Mouse (Mus musculus) common myeloid progenitor, adult 5-6 weeks (primary cell): ENCODE results near the gene C2. TPM values are rescaled to one million over a fixed set of nuclear protein-coding genes. Genes with fewer than 3 reads are reported as not detected.

ENCODE experiments used
- ATAC-seq: replicated peaks from 2 replicates; pipeline ENCODE4 v1.8.0; 2016; ENCODE audit warnings: low read depth, mild to moderate bottlenecking, moderate TSS enrichment, inconsistent platforms; ENCODE audit not compliant: poor library complexity, severe bottlenecking
- total RNA-seq: library from RNA; stranded (forward); fragments of 200-1000, 187-1606 nt; gene quantifications from 2 replicates; pipeline ENCODE4 v1.2.3, GENCODE M21; 2017

The C2 gene
- total RNA-seq, 1 experiment from 2014 or later = 2.8 TPM

DNA sequence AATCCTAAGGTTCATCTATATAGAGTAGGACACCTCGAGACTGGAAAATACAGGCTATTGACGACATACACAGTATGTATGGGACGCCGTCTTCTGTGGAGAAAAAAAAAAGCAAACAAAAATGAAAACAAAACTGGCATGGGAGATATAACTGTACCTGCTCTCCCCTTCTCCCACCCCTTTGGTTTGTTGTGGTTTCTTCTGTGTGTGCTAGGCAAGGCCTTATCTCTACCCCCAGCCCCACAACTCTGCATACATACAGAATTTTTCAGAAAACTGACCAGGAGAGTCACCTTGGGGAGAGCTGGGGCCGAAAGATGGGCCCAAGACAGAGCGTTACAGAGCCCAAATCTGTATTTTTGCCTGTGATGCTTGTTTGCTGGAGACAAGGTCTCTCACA is 13.4 kb downstream of the C2 start:
- no peak for ATAC-seq

DNA sequence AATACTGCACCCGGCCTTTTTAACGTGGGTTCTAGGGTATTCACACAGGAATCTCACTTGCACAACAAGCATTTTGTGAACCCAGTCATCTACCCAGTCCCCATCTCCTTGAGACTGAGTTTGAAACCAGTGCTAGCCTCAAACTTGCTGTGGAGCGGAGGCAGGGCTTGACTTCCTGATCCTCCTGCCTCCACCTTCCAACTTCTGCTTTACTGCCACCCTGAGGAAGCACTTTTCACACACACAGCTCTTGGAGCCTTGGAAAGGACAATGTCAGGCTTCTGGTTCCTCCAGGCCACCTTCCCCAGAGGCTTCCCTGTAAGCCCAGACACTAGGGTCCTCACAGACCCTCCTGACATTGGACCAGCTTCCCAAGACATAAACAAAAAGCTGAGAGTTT is 14.7 kb downstream of the C2 start:
- ATAC-seq = peak; percentile 61; the same call in 1 of the 2 replicates

DNA sequence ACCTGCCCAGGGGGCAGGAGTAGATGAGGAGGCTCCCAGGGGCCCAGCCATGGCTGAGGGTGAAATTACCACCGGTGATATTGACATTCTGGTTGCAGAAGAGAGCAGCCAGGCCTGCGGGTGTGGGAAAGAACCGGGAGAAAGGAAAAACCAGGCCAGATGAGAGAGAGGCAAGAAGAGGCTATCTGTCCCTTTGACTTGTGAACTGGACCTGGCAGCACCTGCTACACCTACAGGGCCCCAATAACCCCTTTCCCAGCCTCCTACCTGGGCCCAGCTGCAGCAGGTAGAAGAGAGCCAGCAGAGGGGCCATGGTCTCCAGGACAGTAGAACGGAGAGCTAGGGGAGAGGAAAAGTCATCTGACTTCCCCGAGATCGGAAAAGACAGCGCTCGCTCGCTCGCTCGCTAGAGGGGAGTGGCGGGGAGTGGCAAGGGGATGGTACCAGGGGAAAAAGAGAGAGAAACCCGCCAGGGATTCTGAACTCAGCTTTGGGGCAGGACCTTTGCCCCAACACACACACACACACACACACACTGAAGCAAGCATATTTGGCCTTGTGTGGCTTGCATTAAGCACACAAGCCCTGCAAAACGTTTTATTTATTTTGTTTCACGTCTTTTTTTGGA is 16.3 kb downstream of the C2 start, which contains the start of gene Gm20547:
Gene Gm20547, minus strand, starts transcription at position 360 of the 628 bp plus-strand sequence.
- no peak for ATAC-seq

DNA sequence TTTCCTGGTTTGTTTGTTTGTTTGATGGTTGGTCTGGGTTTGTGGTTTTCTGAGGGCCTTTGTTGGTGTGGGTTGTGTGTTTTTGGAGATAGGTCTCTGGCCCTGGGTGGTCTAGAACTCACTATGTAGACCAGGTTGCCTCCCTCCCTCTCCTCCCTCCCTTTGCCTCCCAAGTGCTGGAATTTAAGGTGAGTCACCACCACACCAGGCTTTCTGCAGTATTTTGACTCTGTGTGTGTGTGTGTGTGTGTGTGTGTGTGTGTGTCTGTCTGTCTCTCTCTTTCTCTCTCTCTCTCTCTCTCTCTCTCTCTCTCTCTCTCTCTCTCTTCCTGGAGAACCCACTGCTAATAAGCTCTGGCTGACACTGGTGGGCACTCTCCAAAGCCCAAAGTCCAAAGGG is 16.9 kb downstream of the C2 start:
- no peak for ATAC-seq

DNA sequence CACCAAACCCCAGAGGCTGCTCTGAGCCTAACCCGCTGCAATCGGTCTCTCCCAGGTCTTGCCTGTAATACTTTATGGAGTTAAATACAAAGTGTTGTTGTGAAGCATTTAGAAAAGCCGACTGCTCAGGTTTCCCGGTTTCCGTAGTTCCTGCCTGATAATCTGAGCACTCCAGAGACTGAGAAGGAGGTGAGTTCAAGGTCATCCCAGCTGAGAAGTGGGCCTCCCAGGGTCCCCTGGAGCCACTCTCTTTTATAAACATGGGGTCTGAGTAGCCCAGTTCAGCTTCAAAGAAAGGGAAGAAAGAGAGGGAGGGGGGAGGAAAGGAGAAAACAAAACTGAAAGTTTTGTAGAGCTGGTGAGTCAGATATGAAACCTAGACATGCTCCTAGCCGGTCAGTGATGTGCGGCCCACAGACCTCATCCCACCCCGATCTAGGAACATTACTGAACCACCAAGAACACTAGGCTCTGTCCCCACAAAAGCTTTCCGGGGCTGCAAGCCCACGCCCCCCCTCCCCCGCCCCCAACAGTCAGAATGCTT is 18.7 kb downstream of the C2 start, which contains the start of gene Zbtb12:
Gene Zbtb12, plus strand, starts transcription at position 148 of the 544 bp plus-strand sequence.
- peak; percentile 45; the same call in 1 of the 2 replicates for ATAC-seq

DNA sequence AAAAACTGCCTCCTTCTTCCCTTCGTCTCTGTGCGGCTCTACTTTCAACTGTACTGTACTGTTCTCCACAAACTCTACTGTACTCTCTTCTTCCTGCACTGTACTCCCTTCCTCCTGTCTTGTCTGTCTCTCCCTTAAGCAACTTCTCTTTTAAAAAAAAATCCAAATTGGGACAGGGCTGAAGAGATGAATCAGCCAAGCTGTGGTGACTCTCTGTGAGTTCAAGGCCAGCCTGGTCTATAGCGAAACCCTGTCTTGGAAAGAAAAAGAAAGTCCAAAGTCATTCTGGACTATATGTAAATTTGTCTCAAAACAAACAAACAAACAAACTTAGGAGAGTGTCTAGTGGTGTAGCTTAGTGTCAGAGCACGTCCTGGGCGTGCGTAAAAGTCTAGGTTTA is 23.7 kb downstream of the C2 start:
- no peak for ATAC-seq

DNA sequence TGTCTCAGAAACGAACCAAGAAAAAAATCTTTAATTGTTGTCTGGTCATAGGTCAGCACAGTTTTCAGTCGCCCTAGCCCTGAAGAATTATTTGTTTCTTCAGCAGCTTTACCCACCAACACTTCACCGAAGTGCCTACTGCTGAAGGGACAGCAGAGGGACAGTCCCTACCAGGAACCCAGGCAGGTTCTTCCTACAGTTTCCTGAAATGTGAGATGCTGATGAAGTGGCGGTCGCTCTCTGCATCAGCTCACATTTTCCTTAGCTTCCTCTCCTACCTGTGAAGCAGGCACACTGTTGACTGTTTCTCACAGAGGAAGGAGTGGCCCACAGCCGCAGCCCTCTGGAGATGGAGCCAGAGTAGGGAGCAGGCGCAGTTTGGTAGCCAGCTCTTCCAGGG is 32.1 kb downstream of the C2 start:
- ATAC-seq = no peak

DNA sequence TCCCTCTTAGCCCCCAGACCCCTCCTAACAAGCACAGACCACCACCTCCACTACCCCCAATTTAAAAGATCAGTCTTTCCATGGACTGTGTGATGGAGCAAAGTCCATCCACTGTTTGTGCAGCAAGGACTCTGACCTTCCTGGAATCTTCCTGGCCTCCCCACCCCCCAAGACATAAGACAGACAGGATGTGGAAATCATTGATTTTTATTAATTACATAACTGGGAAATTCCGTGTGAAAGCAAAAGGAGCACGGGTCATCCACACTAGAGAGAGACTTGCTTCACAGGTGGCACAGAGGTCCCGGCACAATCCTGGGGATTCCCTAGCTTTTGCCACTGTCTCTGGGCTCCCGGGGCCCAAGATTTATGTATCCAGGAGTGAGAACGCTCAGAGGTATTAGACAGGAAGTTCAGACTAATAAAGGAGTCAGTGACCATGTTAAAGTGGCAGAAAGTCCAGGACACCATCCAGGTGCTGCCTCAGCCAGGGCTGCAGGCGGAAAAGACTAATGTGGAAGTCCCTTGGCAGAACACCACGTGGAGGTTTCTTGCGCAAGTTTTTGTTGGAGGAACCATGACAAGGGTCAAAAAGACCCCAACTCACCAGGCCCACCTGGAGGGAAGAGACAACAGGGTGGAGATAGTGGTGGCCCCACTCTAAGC is 35.5 kb downstream of the C2 start, which contains the start of gene Cfb:
Gene Cfb, minus strand, starts transcription at position 103 of the 666 bp plus-strand sequence.
- no peak for ATAC-seq

DNA sequence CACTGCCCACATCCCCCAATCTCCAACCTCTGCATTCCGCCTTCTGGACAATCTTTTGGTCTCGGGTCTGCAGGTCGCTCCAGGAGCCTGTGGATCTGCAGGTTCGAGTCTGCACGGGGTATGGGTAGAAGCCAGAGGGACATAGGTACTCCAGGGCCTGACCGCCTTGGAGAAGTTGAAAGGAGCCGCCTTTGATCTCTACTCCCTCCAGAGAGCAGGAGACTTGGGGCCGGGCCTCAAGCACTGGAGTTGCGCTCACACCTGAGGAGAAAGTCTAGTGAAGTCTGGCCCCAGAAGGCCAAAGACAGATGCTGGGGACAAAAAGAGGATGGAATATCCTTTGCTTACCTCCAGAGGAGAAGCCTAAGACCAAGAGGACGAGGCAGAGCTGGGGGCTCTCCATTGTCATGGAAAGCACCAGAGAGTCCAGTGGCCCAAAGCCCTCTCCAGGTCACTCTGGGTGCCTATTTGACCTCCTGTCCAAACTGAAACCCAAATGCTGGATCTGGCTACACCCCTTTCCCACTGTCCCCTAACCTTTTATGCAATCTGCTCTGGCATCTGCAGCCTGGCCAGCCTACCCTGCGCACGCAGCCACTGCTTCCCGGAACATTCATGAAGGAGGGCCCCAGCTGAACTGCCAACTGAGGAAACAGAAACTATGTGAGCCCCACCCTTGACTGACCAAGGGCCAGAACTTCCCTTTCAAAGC is 36.2 kb downstream of the C2 start:
- ATAC-seq = no peak

DNA sequence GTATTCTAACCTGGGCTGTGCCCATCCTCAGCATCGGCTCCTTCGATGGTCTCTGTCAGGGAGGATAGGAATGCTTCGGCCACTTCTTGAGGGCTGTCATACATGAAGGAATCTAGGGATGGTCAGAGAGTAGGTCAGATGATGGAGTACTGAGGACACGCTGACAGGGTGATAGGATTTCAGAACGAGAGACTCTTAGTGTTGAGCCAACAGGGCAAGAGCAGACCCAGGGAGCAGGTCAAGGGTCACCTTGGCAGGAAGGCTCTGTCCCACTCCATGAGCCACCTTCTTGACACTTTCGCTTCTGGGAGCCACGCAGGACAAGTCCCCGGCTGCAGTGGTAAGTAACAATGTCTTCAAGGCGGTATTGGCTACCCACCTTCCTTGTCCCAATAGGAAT is 37.6 kb downstream of the C2 start:
- ATAC-seq = no peak

DNA sequence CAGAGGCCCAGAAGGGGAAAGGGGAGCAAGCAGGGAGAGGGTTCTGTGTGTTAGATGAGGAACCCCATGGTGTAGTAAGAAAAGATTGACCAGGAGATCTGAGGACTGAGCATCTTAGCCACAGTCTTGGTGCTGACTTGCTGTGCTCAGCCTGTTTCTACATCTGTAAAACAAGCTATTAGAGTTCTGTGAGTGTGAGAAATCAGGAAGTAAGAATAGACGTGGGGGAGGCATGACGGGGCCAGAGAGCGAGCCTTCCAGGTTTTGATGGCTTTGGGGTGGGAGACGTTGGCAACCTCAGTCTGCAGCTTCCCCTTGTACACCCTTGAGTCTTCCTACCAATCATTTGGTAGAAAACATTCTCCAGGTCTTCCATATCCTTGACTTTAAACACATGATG is 39.4 kb downstream of the C2 start:
- ATAC-seq = peak; percentile 42

DNA sequence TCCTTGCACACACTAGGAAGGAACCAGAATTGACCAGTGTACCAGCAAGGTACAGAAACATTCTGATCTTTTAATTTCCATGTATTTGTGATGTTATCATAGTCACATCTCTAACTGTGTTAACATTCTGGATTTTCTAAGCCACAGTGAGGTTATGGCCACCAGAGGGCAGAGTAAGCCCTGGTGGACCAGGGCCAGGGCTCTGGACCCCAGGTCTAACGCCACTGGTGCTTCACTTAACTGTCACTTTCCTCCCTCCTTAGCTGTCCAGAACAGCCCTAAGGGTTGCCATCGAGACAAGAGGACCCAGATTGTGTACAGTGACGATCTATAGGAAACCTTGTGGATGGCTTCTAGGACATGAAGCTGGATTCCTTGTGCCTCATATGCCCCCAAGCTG is 42.2 kb downstream of the C2 start:
- ATAC-seq = peak; percentile 47; the same call in 1 of the 2 replicates

DNA sequence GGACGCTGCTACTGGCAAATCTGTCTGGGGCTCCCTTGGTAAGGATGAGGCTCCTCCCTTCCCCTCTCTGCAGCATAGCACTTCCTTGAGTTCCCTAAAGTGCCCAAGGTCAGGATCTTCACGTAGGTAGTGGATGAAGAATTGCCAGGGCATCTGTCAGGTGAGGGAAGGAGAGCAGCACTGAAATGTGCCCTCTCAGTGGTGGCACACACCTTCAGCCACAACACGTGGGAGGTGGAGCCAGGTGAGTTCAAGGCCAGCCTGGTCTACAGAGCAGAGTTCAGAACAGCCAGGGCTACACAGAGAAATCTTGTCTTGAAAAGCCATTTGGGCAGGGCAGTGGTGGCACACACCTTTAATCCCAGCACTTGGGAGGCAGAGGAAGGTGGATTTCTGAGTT is 43.3 kb downstream of the C2 start:
- no peak for ATAC-seq

DNA sequence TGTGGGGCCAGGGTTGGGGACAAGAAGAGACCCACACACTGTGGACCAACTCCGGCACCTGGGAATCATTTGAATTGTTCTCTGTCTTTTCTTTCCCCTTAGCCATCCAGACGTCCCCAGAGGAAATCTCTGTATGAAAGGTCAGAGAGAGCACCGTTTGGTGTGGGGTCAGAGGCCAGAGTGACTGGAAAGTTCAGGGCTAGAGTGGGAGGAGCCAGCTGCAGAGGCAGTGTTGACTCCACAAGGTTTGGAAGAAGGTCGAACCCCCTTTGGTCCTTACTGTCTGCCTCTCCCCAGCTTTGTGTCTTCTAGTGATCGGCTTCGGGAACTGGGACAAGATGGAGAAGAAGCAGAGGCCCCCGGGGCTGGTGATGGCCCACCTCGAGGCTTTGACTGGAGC is 44.6 kb downstream of the C2 start:
- no peak for ATAC-seq

DNA sequence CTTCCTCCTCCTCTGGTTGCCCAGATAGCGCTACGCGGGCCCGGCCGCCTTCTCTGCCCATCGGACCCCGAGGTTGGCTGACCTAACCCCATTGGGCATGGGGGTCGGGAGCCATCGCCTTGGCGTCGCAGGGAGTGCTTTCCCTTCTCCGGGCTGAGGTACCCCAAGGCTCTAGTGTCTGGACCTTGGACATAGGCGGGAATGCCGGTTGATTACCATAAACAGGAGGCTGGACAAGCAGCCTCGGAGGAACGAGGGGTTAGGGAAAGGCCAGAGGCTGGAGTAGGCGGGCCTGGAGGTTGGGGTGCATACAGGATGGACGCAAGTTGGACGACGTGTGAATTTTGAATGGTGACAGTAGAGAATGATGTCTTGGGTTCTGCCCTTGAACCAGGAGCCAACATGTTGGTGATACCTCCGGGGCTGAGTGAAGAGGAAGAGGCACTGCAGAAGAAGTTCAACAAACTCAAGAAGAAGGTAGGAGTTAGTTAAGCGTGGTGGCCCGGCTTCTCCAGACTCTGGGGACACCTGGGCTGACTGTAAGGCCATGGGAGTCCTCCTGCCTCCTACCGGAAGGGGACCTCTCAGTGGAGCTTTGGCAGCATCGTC is 47.4 kb downstream of the C2 start:
- no peak for ATAC-seq

DNA sequence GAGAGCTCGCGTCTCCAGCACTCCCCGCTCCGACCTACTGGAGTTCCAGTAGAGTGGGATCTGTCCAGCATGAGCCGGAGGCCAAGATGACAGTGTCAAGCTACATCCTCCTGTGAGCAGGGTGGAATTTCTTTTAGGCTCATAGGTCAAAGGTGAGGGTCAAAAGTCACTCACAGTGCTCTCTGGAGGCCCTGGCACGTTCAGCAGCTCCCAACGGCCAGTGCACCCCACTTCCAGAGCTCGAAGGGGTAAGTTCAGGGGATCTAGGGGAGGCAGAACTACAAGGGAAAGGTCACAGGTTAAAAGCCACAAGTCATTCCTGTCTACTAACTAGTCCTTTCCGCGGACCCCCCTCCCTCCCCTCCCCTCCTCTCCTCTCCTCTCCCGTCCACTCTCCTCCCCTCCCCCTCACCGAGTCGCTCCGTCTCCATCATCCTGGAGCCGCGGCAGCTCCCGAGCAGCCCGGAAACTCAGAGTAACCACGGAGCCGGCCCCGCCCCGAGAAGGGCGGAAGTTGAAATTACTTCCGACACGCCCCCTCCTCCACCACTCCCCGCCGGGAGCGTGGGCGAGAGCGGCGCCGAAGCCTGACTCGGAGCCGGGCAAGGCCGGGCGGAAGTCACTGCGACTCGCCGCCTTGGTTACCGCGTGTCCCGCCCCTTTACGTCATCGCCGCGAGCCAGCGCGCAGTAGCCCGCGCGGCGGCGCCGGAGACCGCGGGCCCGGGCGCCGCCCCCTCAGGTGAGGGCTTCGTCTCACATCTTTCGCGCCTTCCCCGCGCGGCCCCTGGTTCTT is 48.1 kb downstream of the C2 start, which contains the start of the genes Skiv2l and Nelfe:
Gene Skiv2l, minus strand, starts transcription at position 489 of the 795 bp plus-strand sequence.
Gene Nelfe, plus strand, starts transcription at position 670 of the 795 bp plus-strand sequence.
- ATAC-seq = peak; percentile 93

DNA sequence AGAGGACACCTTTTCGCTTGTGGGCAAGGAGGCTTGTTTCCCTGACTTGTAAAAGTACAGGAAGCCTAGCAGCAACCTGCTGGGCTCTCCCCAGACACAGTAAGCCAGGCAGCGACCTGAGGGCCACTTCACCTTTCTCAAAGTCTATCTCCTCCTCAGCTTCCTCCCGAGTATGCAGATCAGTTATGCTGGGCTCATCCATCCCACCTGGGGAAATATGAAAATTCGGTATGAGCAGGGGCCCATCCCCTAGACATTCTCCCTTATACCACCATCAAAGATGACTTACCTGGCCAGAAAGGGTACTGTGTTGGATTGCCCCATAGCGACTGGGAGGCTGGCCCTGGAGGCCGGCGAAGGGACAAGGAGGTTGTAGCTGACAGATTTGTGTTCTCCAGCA is 50.5 kb downstream of the C2 start:
- no peak for ATAC-seq

DNA sequence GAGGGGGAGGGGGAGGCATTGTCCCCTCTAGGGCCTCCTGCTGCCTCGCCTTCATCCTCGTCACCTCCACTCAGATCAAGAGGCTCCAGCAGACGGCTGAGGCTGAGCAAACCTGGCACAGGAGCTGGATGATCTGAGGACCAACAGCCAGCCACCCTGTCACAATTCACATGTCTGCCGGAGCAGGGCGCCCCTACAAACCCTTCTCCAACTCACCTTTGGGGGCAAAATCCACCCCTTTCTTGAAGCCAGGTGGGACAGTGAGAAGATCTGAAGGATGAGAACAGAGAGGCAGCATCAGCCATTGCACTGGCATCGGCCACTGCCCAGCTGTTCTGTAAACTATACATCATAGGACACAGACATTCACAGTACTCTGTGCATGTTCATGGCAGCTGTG is 50.9 kb downstream of the C2 start:
- no peak for ATAC-seq

DNA sequence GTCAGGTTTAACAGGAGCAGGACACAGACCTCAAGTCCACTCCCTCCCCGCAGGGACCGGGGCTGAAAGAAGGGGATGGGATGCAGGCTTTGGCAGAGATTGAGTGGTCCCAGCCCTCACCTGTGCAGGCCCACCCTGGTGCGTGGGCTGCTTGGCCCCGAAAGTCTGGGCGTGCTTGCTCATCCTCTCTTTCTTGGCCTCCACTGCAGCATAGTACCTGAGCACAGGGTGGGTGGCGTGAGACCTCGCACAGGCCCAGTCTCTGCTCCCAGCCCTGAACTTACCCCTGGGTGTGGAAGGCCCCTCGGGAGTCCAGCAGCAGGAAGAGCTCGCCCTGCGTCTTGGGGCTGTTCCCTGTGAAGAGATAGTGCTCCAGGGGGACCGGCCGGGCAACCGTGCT is 53.2 kb downstream of the C2 start:
- ATAC-seq = no peak
